Mouse (Mus musculus) urinary bladder, postnatal 4 days (tissue): Measurements from ENCODE around the gene Itga5.

Experiments used
- DNase-seq, 2 experiments: peaks; one replicate each; pipeline ENCODE4 v3.0.0; 2021 to 2022; ENCODE audit warnings: low spot score in 2 of 2

Gene Itga5

GRCm38 (mm10) chr15:103340786-103341185 is 25.8 kb downstream of the Itga5 start:
- DNase-seq: no peak

- DNase-seq: no peak
Measured at GRCm38 (mm10) chr15:103339961-103340337, 26.6 kb downstream of the Itga5 start, which contains the start of gene Zfp385a. TSS of gene Zfp385a (minus strand) at chr15:103340093.

DNA sequence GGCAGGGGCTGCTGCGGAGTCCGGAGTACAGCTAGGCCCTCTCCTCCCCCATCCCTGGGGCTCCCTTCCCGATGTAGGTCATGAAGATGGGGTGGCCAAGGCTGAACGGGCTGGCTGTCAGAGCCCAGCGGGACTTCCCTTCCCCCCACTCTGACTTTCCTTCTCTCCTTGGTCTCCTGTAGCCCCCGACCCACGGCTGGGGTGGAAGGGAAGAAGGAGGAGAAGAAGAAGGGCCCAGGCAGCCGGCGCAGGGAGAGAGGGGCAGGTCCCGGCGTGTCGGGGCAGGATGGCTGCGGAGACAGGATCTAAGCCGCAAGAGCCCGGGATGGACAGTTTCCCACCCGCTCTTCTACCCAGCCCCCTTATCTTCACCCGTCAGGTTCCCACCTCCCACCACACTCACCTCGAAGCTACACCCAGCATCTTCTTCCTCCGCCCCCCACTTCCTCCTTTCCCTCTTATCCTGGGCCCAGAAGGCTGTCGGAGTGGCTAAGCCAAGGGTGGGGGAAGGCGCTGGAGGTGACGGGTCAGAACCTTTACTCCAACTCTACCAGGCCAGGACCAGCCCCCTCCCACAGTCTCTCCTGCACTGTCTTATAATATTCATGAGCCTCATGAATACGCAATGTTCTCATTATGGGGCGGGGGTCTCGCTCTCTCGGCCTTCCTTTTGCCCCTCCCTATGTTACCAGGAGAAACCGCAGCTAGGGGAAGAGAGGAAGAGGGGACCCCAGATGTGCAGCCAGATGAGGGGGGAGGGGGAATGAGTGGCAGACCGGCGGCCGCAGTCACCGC is 27.2 kb downstream of the Itga5 start:
- DNase-seq: no peak

DNA sequence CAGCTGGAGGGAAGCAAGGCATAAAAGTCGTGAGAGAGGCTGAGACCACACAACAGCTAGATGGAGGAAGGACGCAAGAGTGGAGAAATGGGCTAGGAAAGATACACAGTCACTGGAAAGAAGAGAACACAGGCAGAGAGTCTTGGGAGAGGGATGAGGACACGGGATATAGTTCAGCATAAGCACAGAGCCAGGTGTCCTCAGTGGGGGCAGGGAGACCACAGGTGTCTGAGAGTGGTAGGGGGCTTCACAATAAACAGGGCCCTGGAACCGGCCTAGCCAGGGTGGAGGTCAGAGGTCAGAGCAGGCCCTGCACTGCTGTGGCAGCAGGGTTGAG is 27.8 kb downstream of the Itga5 start:
- no peak for DNase-seq

DNA sequence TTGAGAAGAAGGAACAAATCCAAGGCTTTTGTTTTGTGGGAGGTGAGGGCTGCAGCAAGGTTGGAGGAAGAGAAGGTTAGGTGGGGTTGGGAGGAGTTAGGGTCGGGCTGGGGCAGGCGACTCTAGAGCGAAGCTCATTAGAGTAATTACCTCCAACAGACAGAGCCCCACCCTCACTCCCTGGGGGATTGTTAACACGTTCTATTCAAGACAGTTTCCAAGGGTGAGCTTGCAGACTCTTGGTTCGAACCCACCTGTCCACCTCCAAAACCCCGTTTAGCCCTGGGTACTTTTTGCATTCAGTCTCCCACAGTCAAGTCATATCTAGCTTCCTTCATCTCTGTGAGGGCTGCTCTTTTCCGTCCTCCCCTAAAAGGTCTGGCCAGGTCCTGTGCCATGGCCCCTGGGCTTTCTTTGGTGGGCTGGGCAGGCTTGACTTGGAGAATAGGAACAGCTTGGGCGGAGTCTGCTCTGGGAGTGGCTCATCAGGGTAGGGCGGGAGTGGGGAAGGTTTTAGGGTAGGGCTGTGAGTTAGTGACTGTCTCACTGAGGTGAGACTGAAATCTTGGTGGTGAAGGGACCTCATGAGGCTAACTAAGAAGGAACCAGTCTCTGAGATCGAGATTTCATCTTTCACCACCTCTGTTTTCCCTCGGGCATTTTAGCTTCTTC is 29.4 kb downstream of the Itga5 start:
- no peak for DNase-seq

- no peak for DNase-seq
Measured at GRCm38 (mm10) chr15:103335488-103336235, 30.9 kb downstream of the Itga5 start.

GRCm38 (mm10) chr15:103335040-103335439 is 31.5 kb downstream of the Itga5 start:
- no peak for DNase-seq

GRCm38 (mm10) chr15:103334194-103334593 is 32.4 kb downstream of the Itga5 start:
- DNase-seq: no peak

DNA sequence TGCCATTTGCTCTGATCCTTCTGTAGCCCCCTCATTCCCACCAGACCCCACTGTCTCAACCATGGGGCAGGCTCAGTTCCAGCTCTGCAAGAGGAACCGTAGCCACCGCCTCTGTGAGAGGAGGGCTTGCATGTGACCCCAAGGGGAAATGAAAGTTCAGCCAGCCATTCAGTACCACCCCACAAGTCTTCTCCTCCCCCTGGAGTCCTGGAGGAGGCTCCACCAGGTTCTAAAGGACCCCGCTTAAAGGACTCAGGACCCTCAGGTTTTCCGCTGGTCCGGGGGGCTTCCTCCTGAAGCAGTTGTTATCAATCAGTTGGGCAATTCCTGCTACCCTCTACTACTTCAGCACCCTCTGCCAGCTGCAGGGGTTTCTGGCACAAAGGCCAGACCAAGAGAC is 32.8 kb downstream of the Itga5 start:
- no peak for DNase-seq

GRCm38 (mm10) chr15:103333081-103333615 is 33.4 kb downstream of the Itga5 start:
- no peak for DNase-seq

- peak; percentile 86 to 92 for DNase-seq
Measured at GRCm38 (mm10) chr15:103323455-103324247, 42.9 kb downstream of the Itga5 start.

- no peak for DNase-seq
Measured at GRCm38 (mm10) chr15:103323070-103323454, 43.5 kb downstream of the Itga5 start.

- no peak for DNase-seq
Measured at GRCm38 (mm10) chr15:103322396-103322795, 44.2 kb downstream of the Itga5 start.

DNA sequence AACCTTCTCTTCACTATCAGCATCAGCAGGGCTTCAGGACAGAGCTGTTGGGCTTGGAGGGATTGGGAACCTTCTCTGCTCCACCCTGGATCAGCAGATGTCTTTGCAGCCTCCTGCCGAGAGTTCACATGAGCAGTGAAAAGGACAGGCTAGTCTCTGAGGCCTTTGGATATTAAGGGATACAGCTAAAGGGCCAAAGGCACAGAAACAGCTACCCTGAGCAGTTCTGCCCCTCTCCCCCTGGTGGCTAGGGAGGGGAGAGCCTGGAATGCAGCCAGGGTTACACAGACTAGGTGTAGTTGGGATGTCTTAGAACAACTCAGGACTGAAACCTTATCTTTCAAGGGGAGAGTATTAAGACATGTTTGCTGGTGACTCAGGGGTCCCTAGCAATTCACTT is 45.5 kb downstream of the Itga5 start:
- DNase-seq: no peak

DNA sequence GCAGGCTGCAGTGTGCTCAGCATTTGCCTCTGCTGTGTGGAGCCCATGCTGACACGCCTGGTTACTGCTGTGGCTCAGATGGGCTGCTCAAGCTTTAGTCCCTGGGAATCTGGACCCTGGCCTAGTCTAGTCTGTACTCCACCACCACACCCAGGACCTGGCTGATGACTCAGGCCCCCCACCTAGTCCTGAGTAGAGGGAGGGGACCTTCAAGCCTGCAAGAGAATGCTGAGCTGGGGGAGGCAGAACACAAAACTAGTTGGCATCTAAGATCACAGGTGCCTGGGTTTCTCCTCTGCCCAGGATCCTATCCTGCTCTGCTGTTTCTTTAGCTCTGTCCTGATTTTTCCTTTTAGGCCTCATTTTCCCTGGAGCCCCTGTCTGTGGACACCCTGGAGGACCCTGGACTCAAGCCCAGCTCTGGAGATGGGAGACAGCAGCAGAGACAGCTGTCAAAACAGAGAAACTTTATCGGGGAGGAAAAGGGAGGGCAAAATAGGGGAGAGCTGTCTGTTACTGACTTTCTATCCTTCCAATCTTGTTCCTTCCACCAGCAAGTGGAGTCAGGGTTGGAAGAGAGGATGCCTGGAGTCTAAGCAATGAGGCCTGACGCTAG is 48.3 kb downstream of the Itga5 start:
- no peak for DNase-seq

DNA sequence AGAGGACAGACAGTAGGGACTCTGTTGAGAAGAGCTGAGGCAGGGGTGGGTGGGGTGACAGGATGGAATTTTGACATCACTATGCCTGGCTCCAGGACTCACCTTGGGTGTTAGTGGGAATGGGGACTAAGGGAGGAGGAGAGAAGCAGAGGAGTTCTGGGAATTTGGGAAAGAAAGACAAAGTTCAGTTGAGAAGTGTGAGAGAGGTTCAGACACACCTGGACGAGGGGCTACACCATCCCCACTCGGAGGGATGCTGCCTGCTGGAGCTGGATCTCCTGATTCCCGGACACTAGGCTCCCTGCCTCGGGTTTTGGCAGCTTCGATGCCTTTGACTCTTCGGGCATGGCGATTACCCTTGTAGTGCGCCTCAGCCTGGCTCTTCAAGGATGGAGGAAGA is 48.8 kb downstream of the Itga5 start:
- DNase-seq: no peak

DNA sequence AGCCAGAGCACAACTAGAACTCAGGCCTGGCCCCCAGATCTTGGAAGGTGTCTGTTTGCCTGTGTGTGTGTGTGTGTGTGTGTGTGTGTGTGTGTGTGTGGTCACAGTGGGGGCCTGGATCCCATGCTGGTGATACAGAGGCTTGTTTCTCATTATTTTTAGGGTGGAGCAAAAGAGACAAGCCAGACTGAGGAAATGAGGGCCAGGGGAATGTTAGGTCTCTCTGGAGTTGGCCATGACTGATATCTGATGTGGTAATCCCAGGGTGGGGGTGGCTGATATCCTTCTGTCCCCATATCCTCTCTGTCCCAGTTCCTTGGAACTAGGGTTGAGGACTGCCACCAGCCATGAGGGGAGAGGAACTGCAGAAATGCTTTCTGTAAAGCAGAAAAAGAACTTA is 49.4 kb downstream of the Itga5 start:
- no peak for DNase-seq

GRCm38 (mm10) chr15:103315979-103316776 is 50.4 kb downstream of the Itga5 start:
- DNase-seq: peak in 1 of 2 experiments; percentile 72

DNA sequence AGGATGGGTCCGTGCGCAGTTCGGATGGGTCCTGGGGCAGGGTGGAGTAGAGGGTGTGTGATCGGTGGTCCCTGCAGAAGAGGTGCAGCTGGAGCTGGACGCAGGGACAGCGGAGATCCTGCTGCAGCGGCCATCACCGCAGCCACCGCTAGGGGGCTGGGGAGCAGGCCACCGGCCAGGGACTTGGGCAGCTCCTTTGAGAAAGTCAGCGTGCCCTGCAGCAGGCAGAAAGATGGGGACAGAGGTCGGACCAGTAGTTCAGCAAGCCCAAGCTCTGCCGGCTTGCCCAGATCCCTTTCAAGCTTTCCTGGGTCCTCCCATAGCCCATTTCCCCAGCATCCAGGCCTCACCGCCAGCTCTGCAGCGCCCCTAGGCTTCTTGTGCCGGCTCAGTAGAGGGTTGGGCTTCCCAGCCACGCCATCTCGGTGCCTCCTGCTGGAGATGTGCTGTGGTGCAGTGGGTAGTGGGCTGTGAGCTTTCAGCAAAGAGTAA is 51.5 kb downstream of the Itga5 start:
- peak; percentile 74 to 86 for DNase-seq

DNA sequence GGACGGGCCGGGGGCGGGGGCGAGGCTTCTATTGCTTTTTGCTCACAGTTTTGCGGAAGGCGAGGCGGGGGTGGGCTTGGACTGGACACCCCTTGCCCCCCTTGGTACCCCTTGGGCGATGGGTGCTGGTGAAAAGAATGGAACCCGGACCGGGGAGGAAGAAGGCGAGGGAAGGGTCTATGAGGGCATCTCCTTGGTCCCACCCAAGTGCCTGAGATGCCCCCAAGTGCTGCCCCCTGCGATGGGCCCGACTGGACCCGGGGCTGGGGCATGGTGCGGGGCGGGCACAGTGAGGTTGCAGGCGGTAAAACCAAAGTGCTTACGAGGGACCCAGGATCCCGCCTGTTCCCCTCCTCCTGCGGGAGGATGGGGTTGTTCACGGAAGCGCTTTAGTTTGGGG is 52.4 kb downstream of the Itga5 start:
- DNase-seq: no peak
